In genomic region chr3:88177106-88177505, GRCm38 (mm10) we compare ENCODE assay signal across 8 mouse cellular contexts. TPM values are rescaled to one million over a fixed set of nuclear protein-coding genes. Genes with fewer than 3 reads are reported as not detected.
DNase-seq lines count a peak whose midpoint lies in the region; ATAC-seq and TF ChIP-seq lines count a peak whose summit lies in the region.

No protein-coding gene starts in this region.

- H3K4me3 ChIP-seq in lung, adult 2 months (replicated peaks; ENCODE audit: extremely low read depth, low read depth, low read length): peak overlapping the region; percentile 79
- peak overlapping the region; percentile 61 for H3K4me3 ChIP-seq in heart, embryonic 11.5 days (ENCODE audit: low read depth, low read length)
- peak overlapping the region; percentile 73 for H3K4me3 ChIP-seq in liver, embryonic 15.5 days (replicated peaks)

- TF ChIP-seq CTCF in lung, adult 2 months (IDR thresholded peaks at IDR 0.05; ENCODE audit: insufficient read depth, low read length): no peak

- ATAC-seq in heart, embryonic 11.5 days (replicated peaks; ENCODE audit: insufficient number of reproducible peaks, low FRiP score, low TSS enrichment): no peak
- ATAC-seq in liver, embryonic 15.5 days (ENCODE audit: insufficient read depth): no peak
- no peak for ATAC-seq in CD4-positive, CD25-positive, alpha-beta regulatory T cell, adult 4 months

- H3K9ac ChIP-seq in heart, embryonic 11.5 days (ENCODE audit: low read depth, low read length): peak overlapping the region; percentile 86; the same call in 1 of the 2 replicates
- peak overlapping the region; percentile 72; the same call in 1 of the 2 replicates for H3K9ac ChIP-seq in liver, embryonic 15.5 days

- no peak for TF ChIP-seq POLR2A in lung, adult 2 months (IDR thresholded peaks at IDR 0.05; ENCODE audit: borderline replicate concordance, extremely low read depth, low read depth, low read length)

- 42% methylated on average over 5 of the region's 5 CpGs for WGBS in lung, adult 2 months
- WGBS in heart, embryonic 11.5 days (ENCODE audit: insufficient replicate concordance): 51% methylated on average over 5 of the region's 5 CpGs
- 39% methylated on average over 5 of the region's 5 CpGs for WGBS in liver, embryonic 15.5 days (ENCODE audit: insufficient replicate concordance)

- H3K27ac ChIP-seq in heart, embryonic 11.5 days (ENCODE audit: low read depth, low read length): peak overlapping the region; percentile 98
- peak overlapping the region; percentile 85 for H3K27ac ChIP-seq in liver, embryonic 15.5 days (replicated peaks)

- no peaks in the 10 kb centered on the region for H3K9me3 ChIP-seq in heart, embryonic 11.5 days (replicated peaks; ENCODE audit: control insufficient read depth, low read length)
- H3K9me3 ChIP-seq in liver, embryonic 15.5 days (replicated peaks): no peaks in the 10 kb centered on the region

- H3K4me1 ChIP-seq in lung, adult 2 months (ENCODE audit: control insufficient read depth, insufficient read depth, low read length): peaks cover 6% of the 10 kb centered on the region
- peaks cover 10% of the 10 kb centered on the region for H3K4me1 ChIP-seq in heart, embryonic 11.5 days (ENCODE audit: control insufficient read depth, insufficient read depth, low read length)
- H3K4me1 ChIP-seq in liver, embryonic 15.5 days (replicated peaks): peaks cover 21% of the 10 kb centered on the region

- DNase-seq in lung, adult 2 months: no peak
- DNase-seq in lung, postnatal 14 days: no peak
- peak; percentile 53 to 55 for DNase-seq in adrenal gland, postnatal 36 days
- no peak for DNase-seq in embryo, embryonic 11 days
- DNase-seq in cerebellum, postnatal 36 days: no peak

- H3K27me3 ChIP-seq in heart, embryonic 11.5 days (ENCODE audit: control insufficient read depth, insufficient read depth, low read length): no peaks in the 10 kb centered on the region
- H3K27me3 ChIP-seq in liver, embryonic 15.5 days: peaks cover 4% of the 10 kb centered on the region; the same call in 1 of the 2 replicates

- no peaks in the 10 kb centered on the region; the same call in 1 of the 2 replicates for H3K36me3 ChIP-seq in heart, embryonic 11.5 days (ENCODE audit: control insufficient read depth, insufficient read depth, low read length)
- H3K36me3 ChIP-seq in liver, embryonic 15.5 days (replicated peaks): peaks cover 16% of the 10 kb centered on the region; the same call in 1 of the 2 replicates

- peak overlapping the region; percentile 59 for H3K4me2 ChIP-seq in heart, embryonic 11.5 days
- peak overlapping the region; percentile 80 for H3K4me2 ChIP-seq in liver, embryonic 15.5 days

RNA-seq across cellular contexts. Expression of gene Mef2d, which starts 34.9 kb away (rescaled TPM):
- polyA plus RNA-seq in lung, adult 2 months (2012; rRNA removed): 87.0 and 94.3 TPM in 2 replicates
- 10 to 100 TPM; 85.1 to 99.4 TPM for total RNA-seq in adrenal gland, postnatal 36 days (2021)
- polyA plus RNA-seq in heart, embryonic 11.5 days (2014; fragmentation: Nextera tagmentation; extraction: Ambion mirVana): 39.8 and 45.1 TPM in 2 replicates
- 6.8 and 7.1 TPM in 2 replicates for polyA plus RNA-seq in liver, embryonic 15.5 days (2015; fragmentation: Nextera tagmentation; extraction: Ambion mirVana)
- 10 to 100 TPM; 30.9 to 36.1 TPM for polyA plus RNA-seq in CD4-positive, CD25-positive, alpha-beta regulatory T cell, adult 4 months (2017; shearing (Covaris generic))

Comparison
In these comparisons a context has a peak if more than half of its experiments do, and no peak if none do; other contexts are left out.
1. DNase-seq: peak in adrenal gland, postnatal 36 days (2 of 2); none in lung, adult 2 months (single experiment), lung, postnatal 14 days (single experiment), embryo, embryonic 11 days (single experiment) and cerebellum, postnatal 36 days (0 of 2).
2. Peak in every context shown above with its lines, with median percentiles within 50 percentile points of each other: H3K4me3 ChIP-seq.